Mouse (Mus musculus) embryonic facial prominence, embryonic 13.5 days (tissue): Measurements from ENCODE around the gene Fam13c. TPM values are rescaled to one million over a fixed set of nuclear protein-coding genes. Genes with fewer than 3 reads are reported as not detected.

Experiments
- ATAC-seq: fragments of 200-750 bp; cut with Nextera tagmentation; 2 replicates; pipeline ENCODE4 v1.8.0; 2017; ENCODE audit warnings: low read depth; ENCODE audit not compliant: insufficient number of reproducible peaks, insufficient read depth, low FRiP score, low TSS enrichment
- H3K27ac ChIP-seq: fragments of 300-500 bp; sonication (generic); 2 replicates; pipeline ENCODE4 v1.5.1; 2015; ENCODE audit warnings: moderate library complexity, mild to moderate bottlenecking, inconsistent platforms
- H3K27me3 ChIP-seq: fragments of 300-500 bp; sonication (generic); 2 replicates; pipeline ENCODE4 v1.6.1; 2015; ENCODE audit warnings: mild to moderate bottlenecking, inconsistent platforms
- H3K36me3 ChIP-seq: fragments of 300-500 bp; sonication (generic); 2 replicates; pipeline ENCODE4 v1.6.1; 2015; ENCODE audit warnings: mild to moderate bottlenecking, inconsistent platforms
- H3K4me1 ChIP-seq: fragments of 300-500 bp; sonication (generic); 2 replicates; pipeline ENCODE4 v1.6.1; 2015; ENCODE audit warnings: inconsistent platforms
- H3K4me2 ChIP-seq: fragments of 300-500 bp; sonication (generic); 2 replicates; pipeline ENCODE4 v1.6.1; 2015; ENCODE audit warnings: moderate library complexity, mild to moderate bottlenecking, inconsistent platforms
- H3K4me3 ChIP-seq: fragments of 300-500 bp; sonication (generic); 2 replicates; pipeline ENCODE4 v1.5.1; 2015; ENCODE audit warnings: mild to moderate bottlenecking, inconsistent platforms
- H3K9ac ChIP-seq: fragments of 300-500 bp; sonication (generic); 2 replicates; pipeline ENCODE4 v1.6.1; 2015; ENCODE audit warnings: mild to moderate bottlenecking, inconsistent platforms
- H3K9me3 ChIP-seq: fragments of 300-500 bp; sonication (generic); 2 replicates; pipeline ENCODE4 v1.6.1; 2016; ENCODE audit warnings: inconsistent platforms
- WGBS: fragments of 180-500 bp; shearing (Covaris S2); methylation state at CpG from one replicate; pipeline ENCODE4 v1.1.7; 2015; ENCODE audit warnings: mixed read lengths; 5-methylcytosine and 5-hydroxymethylcytosine counted together
- polyA plus RNA-seq: library from polyadenylated mRNA; unstranded; fragments of >200 nt; fragmentation: Nextera tagmentation; extraction: Ambion mirVana; gene quantifications from 2 replicates; pipeline ENCODE4 v1.2.1, GENCODE M21; 2015

Gene Fam13c
- polyA plus RNA-seq, 1 experiment from 2014 or later = 15.0 TPM

DNA sequence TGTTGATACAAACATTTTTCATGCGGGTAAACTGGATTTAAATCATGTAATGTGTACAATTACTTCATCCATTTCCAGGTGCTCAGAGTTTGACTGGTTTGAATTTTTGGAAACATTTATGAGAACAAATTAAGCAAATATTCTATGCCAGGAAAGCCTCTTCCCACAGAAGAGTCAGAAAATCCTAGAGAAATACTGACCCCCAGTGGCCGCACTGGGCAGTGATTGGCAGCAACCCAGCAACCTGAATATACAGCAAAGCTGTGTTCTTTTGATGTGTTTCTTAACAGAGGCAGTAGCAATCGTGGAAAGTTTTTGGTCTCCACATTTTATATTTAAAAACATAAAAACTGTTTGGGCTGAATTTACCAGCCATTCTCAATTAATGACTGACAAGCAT lies 123.4 kb downstream of the Fam13c start:
- ATAC-seq = no peak
- Histone ChIP-seq H3K27ac (no peak overlapping the region), H3K9me3 (no peaks in the 10 kb centered on the region), H3K4me1 (no peaks in the 10 kb centered on the region), H3K4me2 (no peak overlapping the region), H3K27me3 (no peaks in the 10 kb centered on the region), H3K9ac (no peak overlapping the region), H3K4me3 (no peak overlapping the region), H3K36me3 (no peaks in the 10 kb centered on the region)
- 16% methylated on average over 3 of the region's 3 CpGs for WGBS

DNA sequence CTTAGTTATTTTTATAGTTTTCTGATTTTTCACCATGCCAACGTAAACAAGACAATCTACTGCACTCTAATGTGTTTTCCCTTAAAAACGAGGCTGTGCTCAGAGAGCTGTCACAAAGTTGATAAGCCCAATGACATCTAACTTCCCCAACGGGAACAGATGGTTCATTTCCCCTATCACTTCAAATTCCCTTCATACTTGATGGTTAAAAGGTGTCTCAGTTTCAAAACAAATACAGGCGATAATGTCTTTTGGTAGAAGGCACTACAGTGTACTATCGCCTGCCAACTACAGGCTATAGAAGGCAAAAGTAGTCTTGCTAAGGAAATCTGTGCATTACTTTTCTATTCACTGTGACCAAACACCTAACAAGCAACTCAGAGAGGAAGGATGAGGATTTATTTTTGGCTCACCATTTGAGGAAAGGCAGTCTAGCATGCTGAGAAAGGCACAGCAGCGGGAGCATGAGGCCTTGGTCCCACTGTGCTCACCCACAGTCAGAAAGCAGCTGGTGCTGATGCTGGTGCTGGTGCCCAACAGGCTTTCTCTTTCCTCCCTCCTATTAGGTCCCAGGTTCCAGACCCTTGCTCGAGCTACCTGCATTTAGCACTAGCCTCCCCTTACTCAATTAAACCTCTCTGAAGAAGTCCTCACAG lies 141.4 kb downstream of the Fam13c start:
- no peak overlapping the region for H3K27ac ChIP-seq
- H3K4me2 ChIP-seq = no peak overlapping the region
- ATAC-seq = no peak
- H3K4me3 ChIP-seq = no peak overlapping the region
- no peaks in the 10 kb centered on the region for H3K36me3 ChIP-seq
- H3K4me1 ChIP-seq = no peaks in the 10 kb centered on the region
- no peak overlapping the region for H3K9ac ChIP-seq
- no peaks in the 10 kb centered on the region for H3K9me3 ChIP-seq
- H3K27me3 ChIP-seq = no peaks in the 10 kb centered on the region
- 65% methylated on average over 7 of the region's 7 CpGs for WGBS

DNA sequence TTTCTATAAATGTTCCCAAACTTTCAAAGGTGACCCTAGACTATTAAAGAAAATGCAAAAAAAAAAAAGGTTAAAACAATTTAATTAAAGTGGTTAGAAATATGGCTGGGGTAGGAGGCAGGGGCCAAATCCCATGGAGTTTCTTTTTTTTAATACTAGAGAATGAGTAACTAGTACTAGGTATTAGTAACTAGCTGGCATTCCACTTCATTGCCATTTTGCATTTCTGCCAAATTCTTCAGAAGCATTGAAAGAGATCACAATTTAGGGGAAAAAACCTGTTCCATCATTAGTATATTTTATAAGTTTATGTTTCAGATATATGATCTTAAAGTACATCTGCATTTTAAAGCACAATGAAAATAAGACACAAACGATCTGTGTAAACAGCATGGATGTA lies 143.9 kb downstream of the Fam13c start:
- H3K27me3 ChIP-seq = no peaks in the 10 kb centered on the region
- no peak overlapping the region for H3K4me2 ChIP-seq
- H3K27ac ChIP-seq = no peak overlapping the region
- no peak overlapping the region for H3K9ac ChIP-seq
- ATAC-seq = no peak
- H3K9me3 ChIP-seq = no peaks in the 10 kb centered on the region
- no peaks in the 10 kb centered on the region for H3K4me1 ChIP-seq
- H3K36me3 ChIP-seq = no peaks in the 10 kb centered on the region
- 84% methylated on average over 1 of the region's 1 CpGs for WGBS
- no peak overlapping the region for H3K4me3 ChIP-seq

DNA sequence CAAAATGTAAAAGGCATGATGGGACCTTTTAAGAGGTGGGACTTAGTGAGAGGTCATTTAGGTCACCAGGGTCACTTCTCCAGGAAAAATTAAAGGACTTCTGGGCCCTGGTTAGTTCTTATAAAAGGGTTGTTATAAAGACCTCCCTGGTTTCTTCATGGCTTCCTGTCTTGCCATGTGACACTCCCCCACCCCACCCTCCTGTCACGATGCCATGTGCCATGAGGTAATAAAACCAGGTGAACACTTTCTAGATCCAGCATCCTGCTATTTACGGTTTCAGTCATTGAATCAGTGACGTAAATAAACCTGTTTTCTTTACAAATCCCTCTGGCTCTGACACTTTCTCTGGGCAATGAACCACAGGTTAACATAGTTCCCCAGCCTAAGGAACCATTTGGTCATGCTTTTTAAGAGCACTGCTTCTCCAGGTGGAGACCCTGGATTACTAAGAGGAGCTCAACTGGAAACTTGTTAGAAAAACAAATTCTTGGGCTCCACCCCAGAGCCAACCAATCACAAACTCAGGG lies 146.7 kb downstream of the Fam13c start:
- Histone ChIP-seq H3K4me3 (no peak overlapping the region), H3K4me1 (no peaks in the 10 kb centered on the region), H3K27me3 (no peaks in the 10 kb centered on the region), H3K9ac (no peak overlapping the region), H3K9me3 (no peaks in the 10 kb centered on the region), H3K27ac (no peak overlapping the region), H3K36me3 (no peaks in the 10 kb centered on the region), H3K4me2 (no peak overlapping the region)
- 72% methylated on average over 3 of the region's 3 CpGs for WGBS
- no peak for ATAC-seq

DNA sequence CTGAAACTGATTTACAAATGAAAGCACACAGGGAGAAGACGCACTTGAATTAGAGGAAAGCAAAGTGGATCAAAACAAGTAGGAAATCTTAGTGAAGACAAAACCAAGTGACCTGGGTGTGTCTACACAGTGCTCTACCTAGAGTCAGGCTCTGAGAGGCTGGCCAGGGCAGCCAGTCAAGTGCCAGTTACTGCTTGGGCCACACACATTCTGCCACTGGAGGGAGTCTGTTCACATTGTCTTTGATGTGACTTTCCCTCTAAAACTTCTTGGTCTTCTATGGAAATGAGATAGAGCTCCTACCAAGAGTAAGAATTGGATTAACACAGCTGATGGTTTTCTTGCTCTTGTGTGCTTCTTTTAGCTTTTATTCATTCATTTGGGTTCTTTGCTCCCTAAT lies 153.7 kb downstream of the Fam13c start:
- Histone ChIP-seq H3K36me3 (no peaks in the 10 kb centered on the region), H3K27me3 (peaks cover 10% of the 10 kb centered on the region), H3K9me3 (no peaks in the 10 kb centered on the region), H3K4me1 (peaks cover 8% of the 10 kb centered on the region; the same call in 1 of the 2 replicates), H3K27ac (no peak overlapping the region), H3K4me2 (no peak overlapping the region), H3K9ac (no peak overlapping the region), H3K4me3 (no peak overlapping the region)
- ATAC-seq = no peak
- 40% methylated on average over 1 of the region's 1 CpGs for WGBS

DNA sequence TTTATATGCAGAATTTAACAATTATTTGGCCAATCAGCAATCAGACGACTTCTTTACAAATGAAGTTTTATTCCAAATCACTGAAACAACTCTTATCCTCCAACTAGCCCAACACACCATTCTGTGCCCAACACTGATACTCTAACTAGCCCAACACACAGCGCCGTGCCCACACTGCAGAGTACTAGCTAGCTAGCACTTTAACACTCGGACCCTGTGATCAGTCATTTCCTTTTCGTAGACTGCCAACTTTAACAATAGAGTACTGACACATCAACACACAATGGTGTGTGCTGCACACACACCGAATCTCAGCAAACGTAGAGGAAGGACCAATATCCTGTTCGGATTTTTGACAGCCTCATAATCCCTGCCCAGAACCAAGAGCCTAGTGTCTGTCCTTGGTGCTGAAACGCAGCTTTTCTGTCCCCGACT lies 157.8 kb downstream of the Fam13c start:
- WGBS = 20% methylated on average over 10 of the region's 10 CpGs

DNA sequence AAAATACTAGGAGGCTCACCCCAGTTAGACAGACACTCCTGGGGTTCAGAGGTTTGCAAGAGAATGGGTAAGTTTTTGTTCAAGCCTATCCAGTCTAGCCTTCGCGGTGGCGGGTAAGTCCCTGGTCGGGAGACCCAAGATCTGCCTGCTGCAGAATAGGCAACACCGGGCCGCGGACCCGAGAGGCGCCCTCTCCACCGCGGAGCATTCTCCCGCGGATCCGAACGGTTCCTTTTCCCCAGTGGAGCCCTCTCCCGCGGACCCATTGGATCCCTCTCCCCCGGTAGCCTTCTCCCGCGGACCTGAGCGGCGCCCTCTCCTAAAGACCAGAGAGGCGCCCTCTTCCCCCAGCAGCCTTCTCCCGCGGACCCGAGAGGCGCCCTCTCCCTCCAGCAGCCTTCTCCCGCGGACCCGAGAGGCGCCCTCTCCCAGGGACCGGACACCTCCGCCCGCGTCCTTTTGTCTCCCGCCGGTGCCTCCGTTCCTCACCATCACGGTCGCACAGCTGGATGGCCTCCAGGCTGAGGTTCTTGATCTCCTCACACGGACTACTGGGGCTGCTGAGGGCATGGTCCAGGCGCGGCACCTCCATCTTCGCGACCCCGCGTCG lies 158.3 kb downstream of the Fam13c start:
- Histone ChIP-seq H3K27me3 (peaks cover 38% of the 10 kb centered on the region), H3K27ac (no peak overlapping the region), H3K9me3 (no peaks in the 10 kb centered on the region), H3K36me3 (no peaks in the 10 kb centered on the region), H3K4me3 (peak overlapping the region; percentile 72), H3K4me2 (peak overlapping the region; percentile 97), H3K4me1 (peaks cover 13% of the 10 kb centered on the region), H3K9ac (peak overlapping the region; percentile 62)
- peak; percentile 49 for ATAC-seq
- WGBS = 1% methylated on average over 48 of the region's 48 CpGs

More for the DNA sequence above, 157.8 kb downstream of the Fam13c start:
- Histone ChIP-seq H3K4me3 (peak overlapping the region; percentile 72), H3K36me3 (no peaks in the 10 kb centered on the region), H3K4me1 (peaks cover 13% of the 10 kb centered on the region), H3K9me3 (no peaks in the 10 kb centered on the region), H3K4me2 (peak overlapping the region; percentile 97), H3K27ac (no peak overlapping the region), H3K27me3 (peaks cover 38% of the 10 kb centered on the region), H3K9ac (peak overlapping the region; percentile 62; the same call in 1 of the 2 replicates)
- no peak for ATAC-seq

DNA sequence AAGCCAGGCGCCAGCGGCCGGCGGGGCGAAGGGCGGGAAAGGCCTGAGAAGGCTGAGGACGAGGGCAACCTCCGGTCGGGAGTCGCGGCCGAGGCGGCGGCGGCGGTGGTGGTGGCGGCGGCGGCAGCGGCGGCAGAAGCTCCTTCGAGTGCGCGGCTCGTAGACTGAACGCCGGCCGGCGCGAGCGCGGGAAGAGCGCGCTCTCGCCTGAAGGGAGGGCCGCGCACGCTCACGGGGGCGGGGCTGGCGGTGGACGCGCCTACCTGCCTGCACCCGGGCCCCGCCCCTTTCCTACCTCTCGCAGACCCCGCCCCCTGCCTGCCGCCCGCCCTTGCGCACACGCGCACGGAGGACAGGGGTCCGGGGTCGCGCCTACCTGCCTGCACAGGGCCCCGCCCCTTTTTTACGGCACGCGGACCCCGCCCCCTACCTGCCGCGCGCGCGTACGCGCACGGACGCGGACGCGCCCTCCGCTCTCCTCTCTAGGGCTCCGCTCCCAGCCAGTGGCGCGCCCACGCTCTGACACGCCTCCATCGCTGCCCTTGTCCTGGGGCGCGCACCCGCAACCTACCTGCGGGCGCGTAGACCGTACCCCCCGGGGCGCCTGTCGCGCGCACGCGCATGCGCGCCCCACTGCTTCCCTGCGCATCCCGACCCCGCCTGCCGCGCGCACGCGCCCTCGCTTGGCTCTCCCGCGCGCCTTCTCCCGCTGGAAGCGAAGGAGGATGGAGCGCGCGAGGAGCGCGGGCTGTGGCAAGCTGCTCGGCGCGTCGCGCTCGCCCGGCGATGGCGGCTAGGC lies 159.0 kb downstream of the Fam13c start:
- Histone ChIP-seq H3K36me3 (no peaks in the 10 kb centered on the region), H3K4me1 (peaks cover 13% of the 10 kb centered on the region), H3K4me2 (peak overlapping the region; percentile 97), H3K9ac (peak overlapping the region; percentile 62), H3K27ac (0 out of 2 replicates have a peak overlapping the region, but pooled peaks have one; percentile 16), H3K4me3 (peak overlapping the region; percentile 72), H3K27me3 (peaks cover 38% of the 10 kb centered on the region), H3K9me3 (no peaks in the 10 kb centered on the region)
- peak; percentile 87 for ATAC-seq
- under 1% methylated on average over 111 of the region's 124 CpGs for WGBS

DNA sequence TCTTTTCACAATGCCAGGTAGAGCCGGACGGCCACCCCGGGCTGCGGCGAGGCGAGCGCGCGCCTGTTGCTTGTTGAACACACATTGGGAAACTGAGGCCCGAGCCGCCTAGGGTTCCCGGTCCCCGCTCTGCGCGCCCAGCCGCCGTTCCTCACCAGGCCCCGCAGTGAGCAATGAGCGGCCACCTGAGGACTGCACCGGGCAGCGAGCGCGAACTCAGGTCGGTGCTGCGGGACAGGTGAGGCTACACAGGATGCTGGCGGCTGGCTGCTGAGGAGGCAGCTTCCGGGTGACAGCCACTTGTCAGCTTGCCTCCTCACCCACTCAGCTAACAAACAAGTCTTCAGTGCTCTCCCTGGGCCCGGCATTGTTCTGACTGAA lies 159.6 kb downstream of the Fam13c start:
- Histone ChIP-seq H3K9me3 (no peaks in the 10 kb centered on the region), H3K27me3 (peaks cover 38% of the 10 kb centered on the region), H3K9ac (peak overlapping the region; percentile 62), H3K4me2 (peak overlapping the region; percentile 97), H3K36me3 (no peaks in the 10 kb centered on the region), H3K4me3 (peak overlapping the region; percentile 72), H3K27ac (0 out of 2 replicates have a peak overlapping the region, but pooled peaks have one; percentile 16), H3K4me1 (peaks cover 13% of the 10 kb centered on the region)
- ATAC-seq = peak; percentile 49; the same call in 1 of the 2 replicates
- 1% methylated on average over 28 of the region's 28 CpGs for WGBS
